Mouse (Mus musculus) heart, embryonic 15.5 days (tissue): ENCODE measurements around the gene Gna15. TPM values are rescaled to one million over a fixed set of nuclear protein-coding genes. Genes with fewer than 3 reads are reported as not detected.

ENCODE experiments used
- ATAC-seq: fragments of 200-750 bp; cut with Nextera tagmentation; replicated peaks from 2 replicates; pipeline ENCODE4 v1.8.0; 2017; ENCODE audit warnings: low read depth, moderate TSS enrichment; ENCODE audit not compliant: insufficient number of reproducible peaks, insufficient read depth, low FRiP score
- H3K27ac ChIP-seq: fragments of 300-500 bp; sonication (generic); 2 replicates; pipeline ENCODE4 v1.5.1; 2015; ENCODE audit warnings: mild to moderate bottlenecking, inconsistent platforms
- H3K27me3 ChIP-seq: fragments of 300-500 bp; sonication (generic); 2 replicates; pipeline ENCODE4 v1.6.1; 2015; ENCODE audit warnings: inconsistent platforms
- H3K36me3 ChIP-seq: fragments of 300-500 bp; sonication (generic); 2 replicates; pipeline ENCODE4 v1.6.1; 2015; ENCODE audit warnings: mild to moderate bottlenecking, inconsistent platforms
- H3K4me1 ChIP-seq: fragments of 300-500 bp; sonication (generic); replicated peaks from 2 replicates; pipeline ENCODE4 v1.6.1; 2015; ENCODE audit warnings: inconsistent platforms
- H3K4me2 ChIP-seq: fragments of 300-500 bp; sonication (generic); 2 replicates; pipeline ENCODE4 v1.6.1; 2015; ENCODE audit warnings: inconsistent platforms, mild to moderate bottlenecking, moderate library complexity
- H3K4me3 ChIP-seq: fragments of 300-500 bp; sonication (generic); 2 replicates; pipeline ENCODE4 v1.5.1; 2015; ENCODE audit warnings: mild to moderate bottlenecking, inconsistent platforms
- H3K9ac ChIP-seq: fragments of 300-500 bp; sonication (generic); 2 replicates; pipeline ENCODE4 v1.6.1; 2015; ENCODE audit warnings: mild to moderate bottlenecking, inconsistent platforms
- H3K9me3 ChIP-seq: fragments of 300-500 bp; sonication (generic); replicated peaks from 2 replicates; pipeline ENCODE4 v1.6.1; 2016; ENCODE audit warnings: inconsistent platforms
- WGBS: fragments of 180-500 bp; shearing (Covaris S2); methylation state at CpG from one replicate; pipeline ENCODE4 v1.1.7; 2015; ENCODE audit warnings: mixed read lengths; 5-methylcytosine and 5-hydroxymethylcytosine counted together
- polyA plus RNA-seq: library from polyadenylated mRNA; unstranded; fragments of >200 nt; fragmentation: Nextera tagmentation; extraction: Ambion mirVana; gene quantifications from 2 replicates; pipeline ENCODE4 v1.2.1, GENCODE M21; 2015

The Gna15 gene
- polyA plus RNA-seq, 1 experiment from 2014 or later = 0.64 TPM

- no peak overlapping the region for H3K27ac ChIP-seq
- WGBS = 83% methylated on average over 5 of the region's 5 CpGs
- no peak for ATAC-seq
- H3K9me3 ChIP-seq = 0 out of 2 replicates have a peak, but pooled peaks cover 2% of the 10 kb centered on the region
- H3K4me2 ChIP-seq = no peak overlapping the region
- no peak overlapping the region for H3K4me3 ChIP-seq
- H3K27me3 ChIP-seq = no peaks in the 10 kb centered on the region
- H3K36me3 ChIP-seq = no peaks in the 10 kb centered on the region
- H3K9ac ChIP-seq = no peak overlapping the region
- H3K4me1 ChIP-seq = peaks cover 8% of the 10 kb centered on the region
Observed at GRCm38 (mm10) chr10:81553232-81553631, 29.2 kb upstream of the Gna15 start.

GRCm38 (mm10) chr10:81551597-81552102 is 27.6 kb upstream of the Gna15 start:
- Histone ChIP-seq H3K4me3 (no peak overlapping the region), H3K4me2 (no peak overlapping the region), H3K4me1 (peaks cover 8% of the 10 kb centered on the region), H3K27me3 (no peaks in the 10 kb centered on the region), H3K9me3 (0 out of 2 replicates have a peak, but pooled peaks cover 2% of the 10 kb centered on the region), H3K36me3 (no peaks in the 10 kb centered on the region), H3K9ac (no peak overlapping the region), H3K27ac (peak overlapping the region; percentile 48)
- 2% methylated on average over 12 of the region's 12 CpGs for WGBS
- peak; percentile 89 for ATAC-seq

GRCm38 (mm10) chr10:81550257-81550656 is 26.2 kb upstream of the Gna15 start:
- no peak for ATAC-seq
- 11% methylated on average over 7 of the region's 7 CpGs for WGBS

GRCm38 (mm10) chr10:81548944-81549343 is 24.9 kb upstream of the Gna15 start:
- H3K4me1 ChIP-seq = peaks cover 15% of the 10 kb centered on the region
- no peaks in the 10 kb centered on the region for H3K27me3 ChIP-seq
- 65% methylated on average over 5 of the region's 5 CpGs for WGBS
- H3K4me3 ChIP-seq = no peak overlapping the region
- no peak overlapping the region for H3K9ac ChIP-seq
- ATAC-seq = no peak
- no peak overlapping the region for H3K4me2 ChIP-seq
- no peaks in the 10 kb centered on the region for H3K36me3 ChIP-seq
- no peak overlapping the region for H3K27ac ChIP-seq
- H3K9me3 ChIP-seq = 0 out of 2 replicates have a peak, but pooled peaks cover 2% of the 10 kb centered on the region

More at GRCm38 (mm10) chr10:81550257-81550656, 26.2 kb upstream of the Gna15 start:
- Histone ChIP-seq H3K4me2 (no peak overlapping the region), H3K9ac (no peak overlapping the region), H3K4me3 (no peak overlapping the region), H3K36me3 (no peaks in the 10 kb centered on the region), H3K4me1 (peaks cover 12% of the 10 kb centered on the region), H3K27me3 (no peaks in the 10 kb centered on the region), H3K9me3 (0 out of 2 replicates have a peak, but pooled peaks cover 2% of the 10 kb centered on the region), H3K27ac (no peak overlapping the region)

GRCm38 (mm10) chr10:81546788-81547571 is 23.0 kb upstream of the Gna15 start:
- Histone ChIP-seq H3K36me3 (no peaks in the 10 kb centered on the region), H3K27ac (no peak overlapping the region), H3K9ac (no peak overlapping the region), H3K4me3 (no peak overlapping the region), H3K9me3 (no peaks in the 10 kb centered on the region), H3K4me1 (peaks cover 35% of the 10 kb centered on the region), H3K4me2 (no peak overlapping the region), H3K27me3 (no peaks in the 10 kb centered on the region)
- WGBS = 93% methylated on average over 13 of the region's 13 CpGs
- ATAC-seq = no peak

GRCm38 (mm10) chr10:81546332-81546731 is 22.3 kb upstream of the Gna15 start:
- Histone ChIP-seq H3K4me2 (no peak overlapping the region), H3K9me3 (no peaks in the 10 kb centered on the region), H3K4me1 (peaks cover 35% of the 10 kb centered on the region), H3K27ac (no peak overlapping the region), H3K27me3 (no peaks in the 10 kb centered on the region), H3K36me3 (no peaks in the 10 kb centered on the region), H3K9ac (0 out of 2 replicates have a peak overlapping the region, but pooled peaks have one; percentile 13), H3K4me3 (no peak overlapping the region)
- WGBS = 60% methylated on average over 5 of the region's 5 CpGs
- ATAC-seq = no peak

GRCm38 (mm10) chr10:81545161-81545747 is 21.2 kb upstream of the Gna15 start, which contains the start of gene Gna11:
Gene Gna11, minus strand, starts transcription at chr10:81545190.
- H3K9ac ChIP-seq = peak within 1 kb of the TSS; percentile 88
- under 1% methylated on average over 57 of the region's 59 CpGs for WGBS
- H3K4me1 ChIP-seq = peaks cover 36% of the 10 kb centered on the region
- peak within 1 kb of the TSS; percentile 78 for H3K4me3 ChIP-seq
- H3K9me3 ChIP-seq = no peaks in the 10 kb centered on the region
- no peaks in the 10 kb centered on the region for H3K36me3 ChIP-seq
- H3K4me2 ChIP-seq = peak within 1 kb of the TSS; percentile 80
- no peaks in the 10 kb centered on the region for H3K27me3 ChIP-seq
- ATAC-seq = peak; percentile 95
- H3K27ac ChIP-seq = peak within 1 kb of the TSS; percentile 76

GRCm38 (mm10) chr10:81544296-81545160 is 20.5 kb upstream of the Gna15 start:
- Histone ChIP-seq H3K4me3 (peak overlapping the region; percentile 78), H3K9ac (peak overlapping the region; percentile 88), H3K36me3 (no peaks in the 10 kb centered on the region), H3K9me3 (no peaks in the 10 kb centered on the region), H3K4me2 (peak overlapping the region; percentile 80), H3K27me3 (no peaks in the 10 kb centered on the region), H3K4me1 (peaks cover 36% of the 10 kb centered on the region), H3K27ac (peak overlapping the region; percentile 73)
- ATAC-seq = no peak
- under 1% methylated on average over 88 of the region's 93 CpGs for WGBS

GRCm38 (mm10) chr10:81543633-81544032 is 19.6 kb upstream of the Gna15 start:
- peak overlapping the region; percentile 78 for H3K4me3 ChIP-seq
- peaks cover 36% of the 10 kb centered on the region for H3K4me1 ChIP-seq
- 62% methylated on average over 1 of the region's 1 CpGs for WGBS
- H3K36me3 ChIP-seq = no peaks in the 10 kb centered on the region
- H3K4me2 ChIP-seq = peak overlapping the region; percentile 80
- H3K9ac ChIP-seq = peak overlapping the region; percentile 88
- no peak for ATAC-seq
- H3K9me3 ChIP-seq = no peaks in the 10 kb centered on the region
- H3K27me3 ChIP-seq = no peaks in the 10 kb centered on the region
- no peak overlapping the region for H3K27ac ChIP-seq

GRCm38 (mm10) chr10:81542727-81543460 is 18.9 kb upstream of the Gna15 start:
- no peaks in the 10 kb centered on the region for H3K27me3 ChIP-seq
- WGBS = 74% methylated on average over 7 of the region's 7 CpGs
- ATAC-seq = no peak

More at GRCm38 (mm10) chr10:81542727-81543460, 18.9 kb upstream of the Gna15 start:
- Histone ChIP-seq H3K4me2 (peak overlapping the region; percentile 80), H3K9ac (peak overlapping the region; percentile 88), H3K36me3 (no peaks in the 10 kb centered on the region), H3K4me3 (peak overlapping the region; percentile 78; the same call in 1 of the 2 replicates), H3K27ac (no peak overlapping the region), H3K4me1 (peaks cover 36% of the 10 kb centered on the region), H3K9me3 (no peaks in the 10 kb centered on the region)
